Mouse (Mus musculus) liver, embryonic 12.5 days (tissue): ENCODE data around the gene Camkk1. TPM values are rescaled to one million over a fixed set of nuclear protein-coding genes. Genes with fewer than 3 reads are reported as not detected.

Experiments used
- ATAC-seq: fragments of 200-750 bp; cut with Nextera tagmentation; 2 replicates; pipeline ENCODE4 v1.8.0; 2017; ENCODE audit warnings: moderate number of reproducible peaks, mild to moderate bottlenecking, moderate library complexity
- H3K27ac ChIP-seq: fragments of 300-500 bp; sonication (generic); 2 replicates; pipeline ENCODE4 v1.5.1; 2016; ENCODE audit warnings: mild to moderate bottlenecking
- H3K27me3 ChIP-seq: fragments of 300-500 bp; sonication (generic); replicated peaks from 2 replicates; pipeline ENCODE4 v1.6.1; 2016; ENCODE audit warnings: mild to moderate bottlenecking, moderate library complexity
- H3K36me3 ChIP-seq: fragments of 300-500 bp; sonication (generic); 2 replicates; pipeline ENCODE4 v1.6.1; 2016; ENCODE audit warnings: mild to moderate bottlenecking, moderate library complexity
- H3K4me1 ChIP-seq: fragments of 300-500 bp; sonication (generic); 2 replicates; pipeline ENCODE4 v1.6.1; 2016
- H3K4me2 ChIP-seq: fragments of 300-500 bp; sonication (generic); 2 replicates; pipeline ENCODE4 v1.6.1; 2016; ENCODE audit warnings: mild to moderate bottlenecking, moderate library complexity
- H3K4me3 ChIP-seq: fragments of 300-500 bp; sonication (generic); 2 replicates; pipeline ENCODE4 v1.5.1; 2016; ENCODE audit warnings: mild to moderate bottlenecking, moderate library complexity
- H3K9ac ChIP-seq: fragments of 300-500 bp; sonication (generic); 2 replicates; pipeline ENCODE4 v1.6.1; 2016; ENCODE audit warnings: mild to moderate bottlenecking, moderate library complexity
- H3K9me3 ChIP-seq: fragments of 300-500 bp; sonication (generic); replicated peaks from 2 replicates; pipeline ENCODE4 v1.6.1; 2016; ENCODE audit warnings: mild to moderate bottlenecking, moderate library complexity
- WGBS: fragments of 180-500 bp; shearing (Covaris S2); methylation state at CpG from one replicate; pipeline ENCODE4 v1.1.7; 2016; ENCODE audit not compliant: insufficient replicate concordance; 5-methylcytosine and 5-hydroxymethylcytosine counted together
- polyA plus RNA-seq: library from polyadenylated mRNA; unstranded; fragments of >200 nt; fragmentation: Nextera tagmentation; extraction: Ambion mirVana; gene quantifications from 2 replicates; pipeline ENCODE4 v1.2.1, GENCODE M21; 2016

The Camkk1 gene
- polyA plus RNA-seq, 1 experiment from 2014 or later, result 1.9 TPM

- no peak overlapping the region for H3K27ac ChIP-seq
- ATAC-seq, result no peak
- no peaks in the 10 kb centered on the region for H3K4me1 ChIP-seq
- H3K4me2 ChIP-seq, result no peak overlapping the region
- no peaks in the 10 kb centered on the region for H3K27me3 ChIP-seq
- WGBS, result 67% methylated on average over 3 of the region's 3 CpGs
- no peak overlapping the region for H3K4me3 ChIP-seq
- no peaks in the 10 kb centered on the region for H3K9me3 ChIP-seq
- no peak overlapping the region for H3K9ac ChIP-seq
- no peaks in the 10 kb centered on the region for H3K36me3 ChIP-seq
Measured at GRCm38 (mm10) chr11:73037691-73038090, 18.9 kb downstream of the Camkk1 start.

- ATAC-seq, result no peak
- no peaks in the 10 kb centered on the region for H3K27me3 ChIP-seq
- WGBS, result 56% methylated on average over 9 of the region's 9 CpGs
Measured at GRCm38 (mm10) chr11:73039102-73039799, 20.4 kb downstream of the Camkk1 start.

GRCm38 (mm10) chr11:73044229-73044755 lies 25.5 kb downstream of the Camkk1 start:
- Histone ChIP-seq H3K4me2 (no peak overlapping the region), H3K9ac (no peak overlapping the region), H3K27me3 (no peaks in the 10 kb centered on the region), H3K4me1 (peaks cover 15% of the 10 kb centered on the region), H3K9me3 (no peaks in the 10 kb centered on the region), H3K27ac (no peak overlapping the region), H3K36me3 (no peaks in the 10 kb centered on the region), H3K4me3 (no peak overlapping the region)
- ATAC-seq, result no peak
- WGBS, result 57% methylated on average over 6 of the region's 6 CpGs

More at GRCm38 (mm10) chr11:73039102-73039799, 20.4 kb downstream of the Camkk1 start:
- Histone ChIP-seq H3K9ac (no peak overlapping the region), H3K4me3 (no peak overlapping the region), H3K4me2 (no peak overlapping the region), H3K36me3 (no peaks in the 10 kb centered on the region), H3K27ac (no peak overlapping the region), H3K9me3 (no peaks in the 10 kb centered on the region), H3K4me1 (no peaks in the 10 kb centered on the region)

- Histone ChIP-seq H3K4me1 (peaks cover 19% of the 10 kb centered on the region), H3K4me3 (no peak overlapping the region)
- 46% methylated on average over 4 of the region's 4 CpGs for WGBS
Measured at GRCm38 (mm10) chr11:73044789-73045188, 26.0 kb downstream of the Camkk1 start.

GRCm38 (mm10) chr11:73047542-73047996 lies 28.8 kb downstream of the Camkk1 start, which contains the start of gene Ncbp3:
TSS of gene Ncbp3 (plus strand) at chr11:73047783.
- Histone ChIP-seq H3K36me3 (peaks cover 28% of the 10 kb centered on the region), H3K9ac (peak within 1 kb of the TSS; percentile 94), H3K27me3 (no peaks in the 10 kb centered on the region), H3K4me2 (peak within 1 kb of the TSS; percentile 83), H3K4me1 (peaks cover 23% of the 10 kb centered on the region), H3K4me3 (peak within 1 kb of the TSS; percentile 95), H3K9me3 (no peaks in the 10 kb centered on the region), H3K27ac (peak within 1 kb of the TSS; percentile 90)
- peak; percentile 96 for ATAC-seq
- under 1% methylated on average over 39 of the region's 39 CpGs for WGBS

More at GRCm38 (mm10) chr11:73044789-73045188, 26.0 kb downstream of the Camkk1 start:
- Histone ChIP-seq H3K9ac (no peak overlapping the region), H3K9me3 (no peaks in the 10 kb centered on the region), H3K4me2 (no peak overlapping the region), H3K36me3 (peaks cover 3% of the 10 kb centered on the region), H3K27ac (no peak overlapping the region), H3K27me3 (no peaks in the 10 kb centered on the region)
- no peak for ATAC-seq

- Histone ChIP-seq H3K9me3 (no peaks in the 10 kb centered on the region), H3K4me3 (peak overlapping the region; percentile 95), H3K27ac (peak overlapping the region; percentile 90), H3K4me2 (peak overlapping the region; percentile 83), H3K9ac (peak overlapping the region; percentile 94), H3K4me1 (peaks cover 26% of the 10 kb centered on the region), H3K36me3 (peaks cover 33% of the 10 kb centered on the region), H3K27me3 (no peaks in the 10 kb centered on the region)
- 1% methylated on average over 55 of the region's 55 CpGs for WGBS
- peak; percentile 71 for ATAC-seq
Measured at GRCm38 (mm10) chr11:73048030-73048876, 29.4 kb downstream of the Camkk1 start.

GRCm38 (mm10) chr11:73049335-73049734 lies 30.5 kb downstream of the Camkk1 start:
- ATAC-seq, result no peak
- Histone ChIP-seq H3K27ac (peak overlapping the region; percentile 90; the same call in 1 of the 2 replicates), H3K9me3 (no peaks in the 10 kb centered on the region), H3K27me3 (no peaks in the 10 kb centered on the region), H3K4me2 (peak overlapping the region; percentile 83), H3K36me3 (peaks cover 44% of the 10 kb centered on the region), H3K9ac (peak overlapping the region; percentile 94), H3K4me1 (peaks cover 26% of the 10 kb centered on the region), H3K4me3 (peak overlapping the region; percentile 95)
- 6% methylated on average over 4 of the region's 4 CpGs for WGBS

GRCm38 (mm10) chr11:73052795-73053194 lies 34.0 kb downstream of the Camkk1 start:
- H3K9me3 ChIP-seq, result no peaks in the 10 kb centered on the region
- H3K27me3 ChIP-seq, result no peaks in the 10 kb centered on the region
- H3K9ac ChIP-seq, result no peak overlapping the region
- ATAC-seq, result no peak
- 49% methylated on average over 1 of the region's 1 CpGs for WGBS
- no peak overlapping the region for H3K27ac ChIP-seq
- peaks cover 42% of the 10 kb centered on the region for H3K4me1 ChIP-seq
- H3K36me3 ChIP-seq, result peaks cover 78% of the 10 kb centered on the region
- no peak overlapping the region for H3K4me3 ChIP-seq
- H3K4me2 ChIP-seq, result no peak overlapping the region

- H3K9ac ChIP-seq, result no peak overlapping the region; the same call in 1 of the 2 replicates
- no peaks in the 10 kb centered on the region for H3K27me3 ChIP-seq
- H3K4me2 ChIP-seq, result peak overlapping the region; percentile 37
- H3K36me3 ChIP-seq, result peaks cover 92% of the 10 kb centered on the region
- peaks cover 35% of the 10 kb centered on the region for H3K4me1 ChIP-seq
- no peaks in the 10 kb centered on the region for H3K9me3 ChIP-seq
- H3K4me3 ChIP-seq, result no peak overlapping the region
- ATAC-seq, result 0 out of 2 replicates have a peak, but pooled peaks have one; percentile 37
- 36% methylated on average over 5 of the region's 5 CpGs for WGBS
- H3K27ac ChIP-seq, result no peak overlapping the region
Measured at GRCm38 (mm10) chr11:73057701-73058100, 38.9 kb downstream of the Camkk1 start.

GRCm38 (mm10) chr11:73059630-73060029 lies 40.8 kb downstream of the Camkk1 start:
- Histone ChIP-seq H3K4me2 (no peak overlapping the region), H3K4me3 (no peak overlapping the region), H3K27ac (no peak overlapping the region), H3K27me3 (no peaks in the 10 kb centered on the region), H3K9ac (no peak overlapping the region), H3K36me3 (peaks cover 83% of the 10 kb centered on the region), H3K9me3 (no peaks in the 10 kb centered on the region), H3K4me1 (peaks cover 34% of the 10 kb centered on the region)
- ATAC-seq, result no peak
- 79% methylated on average over 3 of the region's 3 CpGs for WGBS

GRCm38 (mm10) chr11:73061413-73061812 lies 42.6 kb downstream of the Camkk1 start:
- no peak overlapping the region for H3K27ac ChIP-seq
- no peaks in the 10 kb centered on the region for H3K27me3 ChIP-seq
- ATAC-seq, result no peak
- H3K9ac ChIP-seq, result no peak overlapping the region
- H3K36me3 ChIP-seq, result peaks cover 76% of the 10 kb centered on the region
- H3K9me3 ChIP-seq, result no peaks in the 10 kb centered on the region
- WGBS, result 91% methylated on average over 3 of the region's 3 CpGs
- H3K4me1 ChIP-seq, result peaks cover 26% of the 10 kb centered on the region
- H3K4me2 ChIP-seq, result no peak overlapping the region
- H3K4me3 ChIP-seq, result no peak overlapping the region

- 73% methylated on average over 3 of the region's 3 CpGs for WGBS
- H3K4me2 ChIP-seq, result no peak overlapping the region
- H3K4me3 ChIP-seq, result no peak overlapping the region
- no peak overlapping the region for H3K27ac ChIP-seq
- no peaks in the 10 kb centered on the region for H3K4me1 ChIP-seq
- no peak for ATAC-seq
- no peaks in the 10 kb centered on the region for H3K9me3 ChIP-seq
- H3K9ac ChIP-seq, result no peak overlapping the region
- H3K36me3 ChIP-seq, result peaks cover 95% of the 10 kb centered on the region
- H3K27me3 ChIP-seq, result no peaks in the 10 kb centered on the region
Measured at GRCm38 (mm10) chr11:73071839-73072238, 53.0 kb downstream of the Camkk1 start.
